Mouse (Mus musculus) MEL (cell line): ENCODE data around the gene Rbak. TPM values are rescaled to one million over a fixed set of nuclear protein-coding genes. Genes with fewer than 3 reads are reported as not detected.

ENCODE experiments used
- polyA plus RNA-seq, 2 experiments: library from polyadenylated mRNA; stranded (reverse) in 1 of 2; unstranded in 1 of 2; fragments of >175 nt in 1 of 2; fragments of >200 nt in 1 of 2; gene quantifications; 2 replicates each; pipeline versions ENCODE4 v1.2.1 to v1.2.4; 2012; ENCODE audit warnings: low replicate concordance in 2 of 2, low read depth in 1 of 2; ENCODE audit not compliant: insufficient read length in 2 of 2, insufficient read depth in 1 of 2, missing spikeins in 1 of 2
- total RNA-seq: library from RNA; depleted of rRNA; stranded (reverse); fragments of 300-350 nt; gene quantifications from 2 replicates; pipeline ENCODE4 v1.2.3, GENCODE M21; 2012; rRNA removed

Rbak gene
- total and polyA plus RNA-seq, 3 experiments, result 7.4 to 7.5 TPM; not detected in 1

Other genes with a start within 250 kb of the Rbak start
- not detected in 2 replicates for gene Fscn1, start 220.4 kb downstream of the Rbak start, total RNA-seq
- gene Fscn1, start 220.4 kb downstream of the Rbak start, polyA plus RNA-seq, result not detected
- 16.4 and 17.1 TPM in 2 replicates for gene Rnf216, start 67.8 kb downstream of the Rbak start, total RNA-seq
- gene Rnf216, start 67.8 kb downstream of the Rbak start, polyA plus RNA-seq, result 100 to 1,000 TPM in 1 of 2 experiments, 10 to 100 TPM in 1; 30.8 to 123 TPM
- gene Olfr718-ps1, start 33.2 kb downstream of the Rbak start, total RNA-seq, result 0.07 TPM in 1 of 2 replicates, not detected in the other
- gene Olfr718-ps1, start 33.2 kb downstream of the Rbak start, polyA plus RNA-seq, result under 1 TPM in 1 of 2 experiments, not detected in 1; 0.01 TPM
- gene Spdye4b, start 242 bp upstream of the Rbak start, total RNA-seq, result not detected in 2 replicates
- not detected for gene Spdye4b, start 242 bp upstream of the Rbak start, polyA plus RNA-seq
- not detected in 2 replicates for gene Spdye4a, start 46.1 kb upstream of the Rbak start, total RNA-seq
- not detected for gene Spdye4a, start 46.1 kb upstream of the Rbak start, polyA plus RNA-seq
- 15.5 and 17.3 TPM in 2 replicates for gene Zfp12, start 54.4 kb upstream of the Rbak start, total RNA-seq
- gene Zfp12, start 54.4 kb upstream of the Rbak start, polyA plus RNA-seq, result 10 to 100 TPM; 15.2 to 56.3 TPM
- 3.1 and 4.8 TPM in 2 replicates for gene Zfp316, start 89.2 kb upstream of the Rbak start, total RNA-seq
- gene Zfp316, start 89.2 kb upstream of the Rbak start, polyA plus RNA-seq, result 1 to 10 TPM in 1 of 2 experiments, not detected in 1; 4.3 TPM
- 0.08 TPM in 1 of 2 replicates, not detected in the other for gene Zfp853, start 112.8 kb upstream of the Rbak start, total RNA-seq
- under 1 TPM in 1 of 2 experiments, not detected in 1; 0.14 TPM for gene Zfp853, start 112.8 kb upstream of the Rbak start, polyA plus RNA-seq
- gene E130309D02Rik, start 134.6 kb upstream of the Rbak start, total RNA-seq, result 51.4 and 59.3 TPM in 2 replicates
- gene E130309D02Rik, start 134.6 kb upstream of the Rbak start, polyA plus RNA-seq, result 10 to 100 TPM in 1 of 2 experiments, not detected in 1; 92.4 TPM
- gene Zdhhc4, start 148.5 kb upstream of the Rbak start, total RNA-seq, result 16.2 and 17.6 TPM in 2 replicates
- 10 to 100 TPM in 1 of 2 experiments, not detected in 1; 62.1 TPM for gene Zdhhc4, start 148.5 kb upstream of the Rbak start, polyA plus RNA-seq
- 0.03 TPM in 1 of 2 replicates, not detected in the other for gene Grid2ip, start 176.6 kb upstream of the Rbak start, total RNA-seq
- not detected for gene Grid2ip, start 176.6 kb upstream of the Rbak start, polyA plus RNA-seq
- 62.5 and 80.5 TPM in 2 replicates for gene Kdelr2, start 223.1 kb upstream of the Rbak start, total RNA-seq
- gene Kdelr2, start 223.1 kb upstream of the Rbak start, polyA plus RNA-seq, result 10 to 100 TPM in 1 of 2 experiments, not detected in 1; 94.4 TPM